Mouse (Mus musculus) bone marrow macrophage, adult 2 months (primary cell): ENCODE results near the gene Rhoj. TPM values are rescaled to one million over a fixed set of nuclear protein-coding genes. Genes with fewer than 3 reads are reported as not detected.

Experiments
- H3K27ac ChIP-seq: 2 replicates; pipeline ENCODE4 v1.5.1; 2012; ENCODE audit warnings: low read depth, low read length; ENCODE audit not compliant: insufficient read depth
- H3K4me1 ChIP-seq: 2 replicates; pipeline ENCODE4 v1.6.1; 2012; ENCODE audit warnings: low read length; ENCODE audit not compliant: control insufficient read depth, insufficient read depth
- H3K4me3 ChIP-seq: 2 replicates; pipeline ENCODE4 v1.5.1; 2012; ENCODE audit warnings: mild to moderate bottlenecking, low read length, moderate library complexity; ENCODE audit not compliant: insufficient read depth
- CTCF ChIP-seq: IDR thresholded peaks from 2 replicates; pipeline ENCODE4 v1.5.1; 2012; ENCODE audit warnings: low read depth, mild to moderate bottlenecking, low read length, moderate library complexity
- POLR2A ChIP-seq: IDR thresholded peaks from 2 replicates; pipeline ENCODE4 v1.6.1; 2012; ENCODE audit warnings: mild to moderate bottlenecking, low read depth, low read length, borderline replicate concordance
- polyA plus RNA-seq: library from polyadenylated mRNA; stranded (reverse); fragments of >200 nt; gene quantifications from 2 replicates; pipeline ENCODE4 v1.2.4, GENCODE M21; 2012; ENCODE audit not compliant: missing spikeins, insufficient read depth, insufficient read length

Rhoj gene
- polyA plus RNA-seq, 1 experiment = 9.0 TPM

DNA sequence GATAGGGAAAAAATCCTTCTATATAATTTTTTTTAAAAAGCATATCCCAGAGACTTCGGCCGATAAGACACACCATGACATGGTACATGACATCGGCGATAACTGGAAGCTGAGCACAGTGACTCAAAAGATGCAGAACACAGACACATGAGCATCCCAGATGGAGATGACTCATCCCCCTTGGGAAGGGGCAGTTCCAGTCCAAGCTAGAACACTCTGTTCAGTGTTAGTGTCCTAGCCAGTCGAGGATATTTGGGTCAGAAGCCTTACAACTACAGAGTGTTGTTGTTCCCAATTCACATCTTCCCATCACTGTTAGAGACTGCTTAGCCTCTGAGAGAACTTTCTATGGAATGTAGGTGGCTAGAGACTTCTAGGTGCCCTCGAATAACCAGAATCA is 4.0 kb upstream of the Rhoj start:
- Histone ChIP-seq H3K4me1 (peaks cover 19% of the 10 kb centered on the region), H3K4me3 (no peak overlapping the region), H3K27ac (0 out of 2 replicates have a peak overlapping the region, but pooled peaks have one; percentile 20)
- TF ChIP-seq CTCF (no peak), POLR2A (no peak)

DNA sequence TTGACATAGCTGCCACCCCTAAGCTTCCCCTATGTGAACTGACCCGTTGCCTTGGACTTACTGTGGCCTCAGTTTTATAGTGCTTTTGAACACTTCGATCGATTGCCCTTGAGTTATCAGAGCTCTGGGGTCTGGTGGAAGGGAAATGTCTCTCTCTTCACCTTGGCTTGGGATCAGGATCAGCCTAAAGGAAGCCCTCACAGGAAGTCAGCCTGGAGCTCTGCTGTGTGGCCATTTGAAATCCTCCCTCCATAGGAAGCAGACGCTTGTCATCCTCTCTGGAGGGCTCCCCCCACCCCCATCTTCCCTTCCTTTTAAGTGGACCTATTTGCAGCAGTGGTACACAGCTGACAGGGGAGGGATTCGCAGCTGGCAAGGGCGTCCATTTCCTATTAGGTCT is 1.6 kb downstream of the Rhoj start:
- TF ChIP-seq POLR2A = no peak
- no peak for TF ChIP-seq CTCF
- H3K4me1 ChIP-seq = peaks cover 20% of the 10 kb centered on the region
- H3K4me3 ChIP-seq = no peak overlapping the region
- H3K27ac ChIP-seq = no peak overlapping the region

DNA sequence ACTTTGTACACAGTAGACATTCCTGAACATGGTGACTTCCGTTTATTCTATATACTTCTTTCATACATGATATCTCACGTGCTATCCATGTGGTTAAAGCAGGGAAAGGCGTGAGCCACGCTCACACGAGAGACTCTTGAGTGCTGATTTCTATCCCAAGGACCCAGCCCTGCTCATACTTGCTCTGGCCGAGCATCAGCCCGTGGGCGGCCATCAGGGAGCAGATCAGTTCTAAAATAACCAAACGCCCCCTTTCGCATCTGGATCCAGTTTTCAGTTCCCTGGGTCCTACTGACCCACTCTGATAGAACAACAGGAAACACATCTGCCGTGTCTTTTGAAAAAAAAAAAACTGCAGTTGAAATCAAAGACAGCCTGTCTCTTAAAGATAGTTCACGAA is 2.6 kb downstream of the Rhoj start:
- Histone ChIP-seq H3K4me1 (peaks cover 20% of the 10 kb centered on the region), H3K4me3 (no peak overlapping the region), H3K27ac (no peak overlapping the region)
- TF ChIP-seq CTCF (no peak), POLR2A (no peak)

DNA sequence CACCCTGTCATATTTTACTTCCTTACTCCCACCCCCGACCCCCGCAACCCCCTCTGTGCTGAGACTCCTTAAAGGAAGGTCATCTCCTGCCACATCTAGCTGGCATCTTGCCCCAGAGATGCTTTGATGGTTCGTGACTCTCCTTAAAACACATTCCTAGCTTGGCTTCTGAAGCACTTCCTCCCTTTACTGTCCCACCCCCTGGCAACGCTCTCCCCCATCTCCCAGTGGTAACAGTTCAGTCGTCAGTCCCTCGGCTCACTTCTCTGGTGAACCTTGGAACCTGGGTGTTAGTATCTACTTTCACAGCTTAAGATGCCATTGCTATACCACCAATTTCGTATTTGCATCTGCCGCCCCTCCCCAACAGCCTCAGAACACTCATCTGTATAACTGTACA is 3.8 kb downstream of the Rhoj start:
- H3K4me3 ChIP-seq = no peak overlapping the region
- H3K27ac ChIP-seq = no peak overlapping the region
- peaks cover 20% of the 10 kb centered on the region for H3K4me1 ChIP-seq
- no peak for TF ChIP-seq CTCF
- TF ChIP-seq POLR2A = no peak

DNA sequence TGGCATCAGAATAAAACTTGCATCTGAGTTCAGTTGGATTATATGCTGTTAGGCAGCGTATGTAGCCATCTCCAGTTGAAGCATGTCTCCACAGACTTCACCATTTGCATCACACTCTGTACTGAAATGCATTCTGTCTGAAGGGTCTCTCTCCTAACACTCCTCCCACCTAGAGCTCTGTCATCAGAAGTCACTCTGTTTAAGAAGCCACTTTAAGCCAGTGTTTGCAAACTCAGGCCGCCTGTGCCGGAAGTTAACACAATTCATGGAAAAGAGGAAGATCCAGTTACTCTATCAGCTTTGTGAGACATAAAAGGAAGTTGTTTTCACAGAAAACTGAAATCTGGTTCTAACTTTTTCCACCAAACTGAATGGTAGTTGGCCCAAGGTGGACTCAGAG is 5.9 kb downstream of the Rhoj start:
- Histone ChIP-seq H3K4me1 (peaks cover 9% of the 10 kb centered on the region), H3K4me3 (no peak overlapping the region), H3K27ac (peak overlapping the region; percentile 65)
- TF ChIP-seq POLR2A (no peak), CTCF (no peak)

DNA sequence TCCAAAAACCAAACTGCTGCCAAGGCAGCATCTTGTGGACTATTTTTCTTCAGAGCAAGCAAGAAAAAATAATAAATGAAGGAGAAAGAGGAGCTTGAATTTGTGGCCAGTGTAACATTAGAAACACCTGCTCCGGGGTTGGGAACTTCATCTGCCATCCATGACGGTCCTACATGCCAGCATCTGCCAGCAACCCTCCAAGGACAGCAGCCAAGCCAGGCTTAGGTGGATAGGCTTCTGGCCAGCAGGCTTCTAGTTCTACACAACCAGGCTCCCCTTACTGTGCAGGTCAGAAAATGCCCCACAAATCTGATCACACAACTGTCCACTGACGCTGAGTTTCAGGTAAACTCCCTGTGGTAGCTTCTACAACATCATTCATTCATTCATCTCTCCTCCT is 7.7 kb downstream of the Rhoj start:
- TF ChIP-seq POLR2A (no peak), CTCF (no peak)
- Histone ChIP-seq H3K4me1 (peaks cover 7% of the 10 kb centered on the region), H3K27ac (no peak overlapping the region), H3K4me3 (no peak overlapping the region)

DNA sequence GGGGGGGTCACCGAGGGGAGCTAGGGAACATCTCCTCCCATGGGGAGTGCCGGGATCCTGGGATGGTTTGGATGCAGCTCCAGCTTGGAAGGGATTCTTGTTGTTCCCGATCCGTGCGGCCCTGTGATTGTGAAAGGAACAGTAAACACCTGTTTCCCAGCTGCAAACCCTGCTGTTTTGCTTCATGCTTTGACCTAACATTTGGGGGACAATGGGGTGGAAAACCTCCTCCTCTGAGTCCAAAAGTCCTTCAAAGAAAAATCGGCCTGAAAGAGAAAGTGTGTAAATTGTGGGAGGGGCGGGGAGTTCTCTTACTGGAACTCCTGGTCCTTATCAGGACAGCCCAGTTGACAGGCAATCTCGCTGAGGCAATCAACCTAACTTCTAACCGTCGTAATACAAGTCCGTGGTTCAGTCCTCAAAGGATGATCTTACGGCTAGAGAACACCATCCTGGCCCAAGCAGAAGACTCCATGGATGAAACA is 12.4 kb downstream of the Rhoj start:
- Histone ChIP-seq H3K4me3 (no peak overlapping the region), H3K4me1 (peaks cover 3% of the 10 kb centered on the region; the same call in 1 of the 2 replicates), H3K27ac (no peak overlapping the region)
- TF ChIP-seq POLR2A (no peak), CTCF (no peak)

DNA sequence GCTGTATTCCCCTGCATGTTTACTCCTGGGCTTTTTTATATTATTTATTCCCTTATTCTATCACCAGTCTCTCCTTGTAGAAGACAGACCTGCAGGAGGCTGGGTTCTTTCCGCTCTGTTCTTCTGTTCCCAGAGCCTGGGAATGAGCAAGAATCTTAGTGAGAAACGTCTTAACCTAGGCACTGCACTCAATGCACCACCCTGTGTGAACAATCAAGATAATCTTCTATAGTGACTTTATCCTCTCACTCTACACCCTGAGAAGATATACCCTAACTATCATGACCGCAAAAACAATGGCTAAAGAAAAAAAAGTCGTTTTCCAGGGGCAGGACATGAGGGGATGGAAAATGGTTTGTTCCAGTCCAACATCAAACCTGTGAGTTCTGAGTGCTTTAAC is 13.1 kb downstream of the Rhoj start:
- no peak for TF ChIP-seq CTCF
- Histone ChIP-seq H3K4me3 (no peak overlapping the region), H3K4me1 (peaks cover 3% of the 10 kb centered on the region; the same call in 1 of the 2 replicates), H3K27ac (no peak overlapping the region)

DNA sequence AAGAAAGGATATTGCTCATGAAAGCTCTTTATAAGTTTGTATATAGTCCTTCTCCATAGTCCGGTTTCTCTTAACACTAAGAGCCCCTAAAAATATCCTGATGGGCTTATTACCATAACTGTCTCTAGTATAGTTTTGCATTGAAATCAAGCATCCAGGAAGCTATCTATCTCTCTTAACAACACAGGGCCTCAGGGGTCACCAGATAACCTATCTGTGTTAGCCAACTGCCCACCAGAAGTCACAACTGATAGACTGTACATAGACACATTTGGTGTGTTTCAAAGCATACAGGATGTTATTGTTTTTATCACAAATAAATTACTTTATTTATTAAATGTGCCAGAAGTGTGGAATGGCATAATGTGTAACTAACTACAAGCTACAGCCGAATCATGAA is 21.1 kb downstream of the Rhoj start:
- Histone ChIP-seq H3K4me3 (no peak overlapping the region), H3K4me1 (no peaks in the 10 kb centered on the region), H3K27ac (no peak overlapping the region)
- TF ChIP-seq POLR2A (no peak), CTCF (no peak)

DNA sequence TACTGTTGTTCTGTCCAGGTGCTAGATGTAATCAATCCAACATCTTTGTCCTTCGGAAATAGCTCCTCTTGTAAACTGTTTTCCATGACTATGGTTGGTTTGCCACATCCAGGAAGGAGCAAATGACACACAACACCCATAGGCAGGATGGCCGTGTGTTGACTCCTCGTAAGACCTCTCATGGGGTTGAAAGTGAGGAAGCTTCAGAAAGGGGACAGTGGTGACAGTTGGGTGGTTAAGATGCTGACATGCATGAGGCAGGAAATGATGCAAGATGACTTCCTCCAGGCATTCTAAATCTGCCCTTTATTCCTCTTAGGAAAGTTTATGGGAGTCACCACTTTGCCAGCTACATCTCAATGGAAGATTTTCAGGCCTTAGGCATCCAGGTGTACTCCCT is 31.8 kb downstream of the Rhoj start:
- Histone ChIP-seq H3K27ac (no peak overlapping the region), H3K4me1 (peaks cover 7% of the 10 kb centered on the region), H3K4me3 (no peak overlapping the region)
- TF ChIP-seq POLR2A = no peak
- TF ChIP-seq CTCF = no peak

DNA sequence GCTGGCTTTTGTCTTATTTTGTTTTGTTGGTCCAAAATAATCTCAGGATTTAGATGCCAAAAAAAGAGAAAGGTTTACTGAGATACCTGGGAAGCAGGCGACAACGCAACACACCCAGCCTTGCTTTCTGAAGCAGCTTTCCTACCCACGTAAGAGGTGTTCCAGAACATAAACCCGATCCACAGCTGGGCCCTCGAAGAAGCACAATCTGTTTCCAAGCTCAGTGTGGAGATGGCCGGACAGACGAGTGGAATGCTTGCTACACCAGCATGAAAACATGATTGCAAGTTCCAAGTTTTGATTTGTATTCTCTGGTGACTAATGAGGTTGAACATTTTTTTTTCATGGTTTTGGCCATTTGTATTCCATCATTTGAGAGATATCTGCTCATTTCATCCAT is 32.2 kb downstream of the Rhoj start:
- no peak for TF ChIP-seq POLR2A
- no peak for TF ChIP-seq CTCF
- Histone ChIP-seq H3K4me3 (no peak overlapping the region), H3K4me1 (peaks cover 7% of the 10 kb centered on the region), H3K27ac (no peak overlapping the region)
